Mouse (Mus musculus): ENCODE measurements around the gene Gnai2. TPM values are rescaled to one million over a fixed set of nuclear protein-coding genes. Genes with fewer than 3 reads are reported as not detected.
A peak's percentile ranks its signal among the peaks of the same experiment; 100 is the strongest.

The Gnai2 gene
- polyA plus RNA-seq, 1 experiment: 388 TPM

DNA sequence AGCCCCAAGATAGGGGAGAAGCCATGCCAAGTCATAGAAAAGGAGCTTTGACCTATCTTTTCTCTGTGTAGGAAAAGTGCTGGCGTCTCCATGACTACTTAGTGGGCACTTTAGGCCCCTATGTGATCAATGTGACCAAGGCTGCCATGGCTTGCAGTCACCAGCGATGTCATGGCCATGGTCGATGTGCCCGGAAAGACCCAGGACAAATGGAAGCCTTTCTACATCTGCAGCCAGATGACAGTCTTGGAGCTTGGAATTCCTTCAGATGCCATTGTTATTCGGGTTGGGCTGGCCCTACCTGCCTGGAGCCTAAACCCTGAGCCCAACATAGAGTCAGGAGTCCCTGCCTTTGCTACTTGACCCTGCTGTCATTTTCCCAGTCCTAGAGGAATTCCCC, 48.7 kb downstream of the Gnai2 start:
- Histone ChIP-seq H3K27ac (ENCODE audit: insufficient read depth, low read length) (no peak overlapping the region), H3K4me1 (ENCODE audit: control insufficient read depth, insufficient read depth, low read length) (peaks cover 5% of the 10 kb centered on the region; the same call in 1 of the 2 replicates), H3K4me3 (ENCODE audit: insufficient read depth, low read length) (no peak overlapping the region)
- no peak for TF ChIP-seq POLR2A (IDR thresholded peaks at IDR 0.05; ENCODE audit: low read depth, low read length)
- TF ChIP-seq CTCF (IDR thresholded peaks at IDR 0.05; ENCODE audit: borderline replicate concordance, insufficient read depth, low read length): no peak

DNA sequence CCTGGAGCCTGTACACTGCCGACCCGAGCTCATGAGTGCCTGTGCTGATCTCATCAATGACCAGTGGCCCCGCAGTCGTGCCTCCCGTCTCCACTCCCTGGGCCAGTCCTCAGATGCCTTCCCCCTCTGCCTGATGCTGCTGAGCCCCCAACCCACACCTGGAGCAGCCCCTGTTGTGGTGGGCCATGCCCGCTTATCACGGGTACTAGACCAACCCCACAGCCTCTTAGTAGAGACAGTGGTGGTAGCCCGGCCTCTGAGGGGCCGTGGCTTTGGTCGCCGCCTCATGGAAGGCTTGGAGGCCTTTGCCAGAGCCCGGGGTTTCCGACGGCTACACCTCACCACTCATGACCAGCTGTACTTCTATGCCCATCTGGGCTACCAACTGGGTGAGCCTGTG, 52.0 kb downstream of the Gnai2 start:
- no peak overlapping the region for H3K27ac ChIP-seq (ENCODE audit: insufficient read depth, low read length)
- H3K4me3 ChIP-seq (ENCODE audit: insufficient read depth, low read length): no peak overlapping the region
- no peak for TF ChIP-seq CTCF (IDR thresholded peaks at IDR 0.05; ENCODE audit: borderline replicate concordance, insufficient read depth, low read length)
- TF ChIP-seq POLR2A (IDR thresholded peaks at IDR 0.05; ENCODE audit: low read depth, low read length): no peak
- peaks cover 5% of the 10 kb centered on the region; the same call in 1 of the 2 replicates for H3K4me1 ChIP-seq (ENCODE audit: control insufficient read depth, insufficient read depth, low read length)

DNA sequence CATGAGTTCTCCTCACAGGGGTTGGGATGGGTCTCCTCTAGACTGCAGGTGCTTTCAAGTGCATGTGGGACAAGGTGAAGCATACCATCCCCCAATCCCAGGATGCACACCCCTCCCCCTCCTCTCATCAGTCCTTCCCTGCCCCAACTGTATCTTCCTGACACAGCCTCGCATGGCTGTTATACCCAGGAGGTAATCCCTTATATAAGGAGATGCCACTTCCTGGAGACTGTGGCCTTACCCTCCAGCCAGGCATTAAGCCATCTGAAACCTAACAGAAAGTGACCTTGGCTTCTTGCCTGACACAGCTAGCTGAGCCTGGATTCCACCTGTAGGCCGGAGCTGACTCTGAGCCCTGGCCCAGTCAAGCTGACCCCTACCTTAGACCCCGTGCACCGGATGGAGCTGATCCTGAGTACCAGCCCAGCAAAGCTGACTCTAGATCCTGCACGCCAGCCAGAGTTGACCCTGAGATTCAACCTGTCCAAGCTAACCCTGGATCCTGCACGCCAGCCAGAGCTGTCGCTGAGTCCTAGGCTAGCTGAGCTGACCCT, 52.6 kb downstream of the Gnai2 start:
- H3K4me1 ChIP-seq (ENCODE audit: control insufficient read depth, insufficient read depth, low read length): peaks cover 5% of the 10 kb centered on the region; the same call in 1 of the 2 replicates
- TF ChIP-seq CTCF (IDR thresholded peaks at IDR 0.05; ENCODE audit: borderline replicate concordance, insufficient read depth, low read length) (no peak), POLR2A (IDR thresholded peaks at IDR 0.05; ENCODE audit: low read depth, low read length) (no peak)
- no peak overlapping the region for H3K27ac ChIP-seq (ENCODE audit: insufficient read depth, low read length)
- no peak overlapping the region for H3K4me3 ChIP-seq (ENCODE audit: insufficient read depth, low read length)

DNA sequence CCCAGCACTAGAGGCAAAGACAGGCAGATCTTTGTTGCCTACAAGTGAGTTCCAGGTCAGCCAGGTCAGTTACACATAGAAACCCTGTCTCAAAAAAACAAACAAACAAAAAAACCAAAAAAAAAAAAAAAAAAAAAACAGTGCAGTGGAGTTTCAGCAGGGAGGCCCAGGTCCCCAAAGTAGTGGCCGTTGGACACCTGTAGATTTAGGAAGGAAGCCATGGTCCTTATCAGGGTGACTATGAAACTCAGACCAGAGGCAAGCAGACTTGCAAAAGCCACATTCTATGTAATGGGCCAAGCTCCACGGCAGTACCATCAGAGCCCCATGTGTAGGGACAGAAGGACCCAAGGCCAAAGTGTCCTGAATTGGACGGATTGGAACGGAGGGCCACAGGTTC, 53.6 kb downstream of the Gnai2 start:
- peaks cover 5% of the 10 kb centered on the region; the same call in 1 of the 2 replicates for H3K4me1 ChIP-seq (ENCODE audit: control insufficient read depth, insufficient read depth, low read length)
- peak overlapping the region; percentile 61 for H3K4me3 ChIP-seq (ENCODE audit: insufficient read depth, low read length)
- TF ChIP-seq POLR2A (IDR thresholded peaks at IDR 0.05; ENCODE audit: low read depth, low read length): no peak
- TF ChIP-seq CTCF (IDR thresholded peaks at IDR 0.05; ENCODE audit: borderline replicate concordance, insufficient read depth, low read length): no peak
- no peak overlapping the region for H3K27ac ChIP-seq (ENCODE audit: insufficient read depth, low read length)

DNA sequence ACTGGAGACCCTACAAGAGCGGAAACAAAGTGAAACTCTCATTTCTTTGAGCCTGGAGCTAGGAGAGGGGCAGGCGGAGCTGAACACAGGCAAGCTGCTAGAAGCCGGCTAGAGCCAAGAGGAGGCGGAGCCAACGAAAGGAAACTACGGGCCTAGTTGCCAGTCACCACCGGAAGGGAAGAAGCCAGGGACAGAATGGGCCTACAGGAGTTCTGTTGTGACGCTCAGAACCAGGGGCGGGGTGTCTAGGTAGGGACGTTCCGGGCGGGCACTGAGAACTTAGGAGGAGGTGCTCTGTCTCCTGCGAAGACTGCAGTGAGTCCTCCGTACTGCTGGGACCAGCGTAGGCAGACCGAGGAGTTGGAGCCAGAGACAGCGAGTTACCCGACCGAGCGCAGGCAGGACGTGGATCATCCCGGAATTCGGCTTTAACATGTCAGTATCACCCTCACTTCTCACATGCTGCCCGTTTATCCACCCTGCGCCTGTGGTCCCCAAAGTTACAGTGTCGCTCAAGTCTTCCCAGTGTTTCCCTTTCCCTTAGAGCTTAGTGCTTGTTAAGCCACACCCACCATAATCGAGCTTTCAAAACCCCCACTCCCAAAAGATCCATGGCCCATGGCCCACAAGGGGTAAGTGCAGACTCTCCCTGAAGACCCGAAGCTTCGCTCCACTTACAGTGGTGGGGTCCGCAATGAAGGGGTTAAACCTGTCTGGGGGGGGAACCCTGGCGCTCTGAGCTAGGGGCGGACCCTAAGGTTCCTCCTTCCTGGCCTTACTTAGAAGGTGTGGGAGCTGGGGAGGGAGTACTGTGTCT, 54.5 kb downstream of the Gnai2 start, which contains the start of gene Hyal3:
Gene Hyal3, plus strand, starts transcription at position 318 of the 817 bp plus-strand sequence.
- peak; percentile 87 for TF ChIP-seq POLR2A (IDR thresholded peaks at IDR 0.05; ENCODE audit: low read depth, low read length)
- TF ChIP-seq CTCF (IDR thresholded peaks at IDR 0.05; ENCODE audit: borderline replicate concordance, insufficient read depth, low read length): no peak
- peaks cover 5% of the 10 kb centered on the region; the same call in 1 of the 2 replicates for H3K4me1 ChIP-seq (ENCODE audit: control insufficient read depth, insufficient read depth, low read length)
- H3K4me3 ChIP-seq (ENCODE audit: insufficient read depth, low read length): peak within 1 kb of the TSS; percentile 61
- H3K27ac ChIP-seq (ENCODE audit: insufficient read depth, low read length): peak within 1 kb of the TSS; percentile 71

DNA sequence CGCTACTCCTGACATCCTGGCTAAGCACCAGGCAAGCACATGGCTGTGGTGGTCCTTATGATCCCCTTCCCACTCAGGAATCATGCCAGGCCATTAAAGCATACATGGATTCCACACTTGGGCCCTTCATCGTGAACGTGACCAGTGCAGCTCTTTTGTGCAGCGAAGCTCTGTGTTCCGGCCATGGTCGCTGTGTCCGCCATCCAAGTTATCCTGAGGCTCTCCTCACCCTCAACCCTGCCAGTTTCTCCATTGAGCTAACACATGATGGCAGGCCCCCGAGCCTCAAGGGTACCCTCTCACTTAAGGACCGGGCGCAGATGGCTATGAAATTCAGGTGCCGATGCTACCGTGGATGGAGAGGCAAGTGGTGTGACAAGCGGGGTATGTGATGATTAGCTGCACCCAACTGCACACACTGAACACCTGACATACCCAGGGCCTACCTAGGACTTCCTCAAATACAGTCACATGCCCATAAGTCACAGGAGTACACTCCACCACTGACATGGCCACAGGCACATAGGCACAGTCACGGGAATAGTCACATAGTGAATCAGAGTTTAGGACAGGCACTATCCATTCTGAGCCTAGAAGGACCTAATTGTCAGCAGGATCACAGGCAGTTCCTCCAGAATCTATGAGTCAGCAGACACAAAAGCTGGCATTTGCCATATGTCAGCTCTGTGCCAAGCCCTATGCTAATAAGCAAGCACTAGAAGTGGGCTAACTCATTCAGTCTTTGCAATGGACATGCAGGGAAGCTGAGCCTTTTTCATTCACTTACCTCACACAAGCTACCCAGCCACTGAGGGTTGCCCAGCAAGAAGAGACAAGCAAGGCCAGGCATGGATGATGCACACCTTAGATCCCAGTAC, 55.9 kb downstream of the Gnai2 start:
- no peak overlapping the region for H3K27ac ChIP-seq (ENCODE audit: insufficient read depth, low read length)
- H3K4me1 ChIP-seq (ENCODE audit: control insufficient read depth, insufficient read depth, low read length): peaks cover 5% of the 10 kb centered on the region; the same call in 1 of the 2 replicates
- no peak overlapping the region for H3K4me3 ChIP-seq (ENCODE audit: insufficient read depth, low read length)
- TF ChIP-seq POLR2A (IDR thresholded peaks at IDR 0.05; ENCODE audit: low read depth, low read length): 0 out of 2 replicates have a peak, but pooled peaks have one; percentile 7
- no peak for TF ChIP-seq CTCF (IDR thresholded peaks at IDR 0.05; ENCODE audit: borderline replicate concordance, insufficient read depth, low read length)

DNA sequence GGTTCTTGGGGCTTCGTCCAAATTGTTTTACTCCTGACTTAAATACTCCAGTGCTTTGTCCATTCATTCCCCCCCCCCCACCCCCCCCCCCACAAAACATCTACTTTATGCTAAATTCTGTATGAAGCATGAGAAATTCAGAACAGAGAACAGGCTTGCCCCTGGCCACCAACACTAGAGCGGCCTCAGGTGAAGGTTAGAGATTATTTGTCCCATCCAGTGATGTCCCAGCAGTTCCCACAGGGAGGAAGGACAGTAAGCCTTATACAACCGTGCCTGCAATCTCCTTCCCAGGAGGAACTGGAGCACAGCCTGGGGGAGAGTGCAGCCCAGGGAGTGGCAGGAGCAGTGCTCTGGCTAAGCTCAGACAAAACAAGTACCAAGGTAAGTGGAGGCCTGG, 56.6 kb downstream of the Gnai2 start, which contains the start of gene Naa80:
Gene Naa80, plus strand, starts transcription at position 301 of the 400 bp plus-strand sequence.
- H3K27ac ChIP-seq (ENCODE audit: insufficient read depth, low read length): no peak within 1 kb of the TSS
- no peak for TF ChIP-seq CTCF (IDR thresholded peaks at IDR 0.05; ENCODE audit: borderline replicate concordance, insufficient read depth, low read length)
- TF ChIP-seq POLR2A (IDR thresholded peaks at IDR 0.05; ENCODE audit: low read depth, low read length): no peak
- peaks cover 5% of the 10 kb centered on the region; the same call in 1 of the 2 replicates for H3K4me1 ChIP-seq (ENCODE audit: control insufficient read depth, insufficient read depth, low read length)
- no peak within 1 kb of the TSS for H3K4me3 ChIP-seq (ENCODE audit: insufficient read depth, low read length)

DNA sequence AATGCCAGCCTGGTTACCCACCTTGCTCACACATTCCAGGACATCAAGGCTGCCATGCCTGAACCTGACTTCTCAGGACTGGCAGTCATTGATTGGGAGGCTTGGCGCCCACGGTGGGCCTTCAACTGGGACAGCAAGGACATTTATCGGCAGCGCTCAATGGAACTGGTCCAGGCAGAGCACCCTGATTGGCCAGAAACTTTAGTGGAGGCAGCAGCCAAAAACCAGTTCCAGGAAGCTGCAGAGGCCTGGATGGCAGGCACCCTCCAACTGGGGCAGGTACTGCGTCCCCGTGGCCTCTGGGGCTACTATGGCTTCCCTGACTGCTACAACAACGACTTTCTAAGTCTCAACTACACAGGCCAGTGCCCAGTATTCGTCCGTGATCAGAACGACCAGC, 57.3 kb downstream of the Gnai2 start:
- Histone ChIP-seq H3K4me3 (ENCODE audit: insufficient read depth, low read length) (no peak overlapping the region), H3K27ac (ENCODE audit: insufficient read depth, low read length) (no peak overlapping the region), H3K4me1 (ENCODE audit: control insufficient read depth, insufficient read depth, low read length) (peaks cover 5% of the 10 kb centered on the region; the same call in 1 of the 2 replicates)
- TF ChIP-seq POLR2A (IDR thresholded peaks at IDR 0.05; ENCODE audit: low read depth, low read length) (no peak), CTCF (IDR thresholded peaks at IDR 0.05; ENCODE audit: borderline replicate concordance, insufficient read depth, low read length) (no peak)

All from embryonic fibroblast, embryonic 13.5 days (primary cell).